Mouse (Mus musculus): Measurements from ENCODE around the gene Ang4.

Gene Ang4

DNA sequence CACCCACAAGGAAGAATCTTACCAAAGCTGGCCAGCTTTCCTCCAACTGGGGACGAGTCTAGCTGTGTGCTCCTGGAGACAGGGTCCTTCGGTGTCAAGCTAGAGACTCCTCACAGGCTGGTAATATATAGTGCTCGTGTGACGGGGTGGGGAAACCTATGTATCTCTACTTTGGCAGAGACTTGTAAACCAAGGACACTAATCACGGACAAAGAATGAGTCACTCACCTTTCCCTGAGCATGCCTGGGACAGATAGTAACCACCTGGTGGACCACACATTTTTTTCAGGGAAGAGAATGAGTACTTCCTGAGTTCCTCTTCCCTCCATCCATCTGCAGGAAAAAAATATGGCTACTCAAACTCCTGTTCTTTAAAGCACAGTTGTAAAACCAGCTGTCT, at the start of gene Ang4:
Ang4 (minus strand) TSS at position 101 of the 400 bp plus-strand sequence.
- no peak for DNase-seq

DNA sequence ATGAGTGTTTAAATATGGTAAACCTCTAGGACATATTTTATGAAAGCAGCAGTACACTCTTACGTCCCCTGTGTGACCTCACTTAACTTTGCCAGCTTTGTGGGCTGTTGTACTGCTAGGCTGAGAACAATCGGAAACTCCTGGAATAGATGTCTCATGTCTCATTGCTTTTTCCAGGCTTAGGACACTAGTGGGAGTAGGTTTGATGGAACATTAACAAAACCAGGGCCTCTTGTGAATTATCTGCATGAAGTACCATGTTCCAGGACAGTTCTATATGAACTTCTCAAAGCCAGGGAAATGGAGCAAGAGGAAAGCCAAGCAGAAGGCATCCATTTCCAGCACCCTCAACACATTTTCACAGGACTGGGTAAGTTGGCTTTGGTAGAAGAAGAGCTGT, 26.4 kb upstream of the Ang4 start, which contains the start of gene AY358078:
AY358078 (plus strand) TSS at position 301 of the 400 bp plus-strand sequence.
- DNase-seq = no peak

DNA sequence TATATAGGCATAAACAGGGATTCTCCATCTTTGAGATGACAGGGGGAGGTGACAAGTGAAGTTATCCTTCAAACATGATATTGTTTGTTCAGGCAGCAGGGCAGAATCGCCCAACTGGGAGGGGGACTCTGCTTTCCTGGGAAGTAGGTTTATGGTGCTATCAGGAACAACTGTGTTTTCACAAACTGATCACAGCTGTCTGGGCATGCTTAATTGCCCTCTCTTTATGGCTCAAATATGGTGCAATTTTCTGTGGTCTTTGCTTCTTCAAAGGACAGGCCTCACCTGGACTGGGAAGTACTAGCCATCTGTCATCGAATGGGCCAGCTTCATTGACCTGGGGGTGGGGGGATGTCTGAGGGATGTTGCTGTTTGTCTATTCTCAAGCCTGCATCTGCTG, 20.7 kb upstream of the Ang4 start:
- DNase-seq = no peak

DNA sequence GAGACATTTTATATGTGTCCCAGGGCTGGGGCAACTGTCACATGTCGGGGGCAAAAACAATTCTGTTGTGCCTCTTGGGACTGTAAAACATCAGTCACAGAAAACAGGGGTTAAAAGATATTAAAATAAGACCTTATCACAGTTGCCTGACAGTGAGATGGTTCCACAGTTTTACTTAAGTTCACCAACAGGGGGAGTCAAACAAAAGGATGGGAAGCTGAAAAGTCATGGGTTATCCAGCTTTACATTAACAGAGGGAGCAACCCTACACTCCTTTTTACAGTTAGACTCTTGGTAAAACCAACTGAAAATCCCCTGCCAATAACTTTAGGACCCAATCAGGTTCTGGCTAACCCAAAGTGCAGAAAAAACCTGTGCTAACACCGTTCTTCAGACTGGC, 15.8 kb upstream of the Ang4 start:
- DNase-seq = no peak

DNA sequence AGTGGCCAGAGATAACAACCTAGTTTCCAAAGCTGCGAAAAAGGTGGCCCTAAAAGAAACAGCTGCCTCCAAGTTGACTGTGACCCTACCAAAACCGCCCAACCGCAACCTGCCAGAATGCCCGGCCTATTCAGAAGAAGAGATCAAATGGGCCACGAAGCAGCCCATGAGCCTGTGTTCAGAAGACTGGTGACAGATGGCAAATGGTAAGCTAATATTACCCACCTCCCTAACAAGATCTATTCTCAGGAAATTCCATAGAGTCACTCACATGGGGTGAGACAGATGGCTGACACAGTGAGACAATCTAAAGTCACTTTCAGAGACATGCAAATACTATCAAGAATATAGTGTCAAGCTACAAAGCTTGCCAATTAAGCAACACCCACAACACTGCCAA, 13.7 kb upstream of the Ang4 start:
- DNase-seq = peak; percentile 41

DNA sequence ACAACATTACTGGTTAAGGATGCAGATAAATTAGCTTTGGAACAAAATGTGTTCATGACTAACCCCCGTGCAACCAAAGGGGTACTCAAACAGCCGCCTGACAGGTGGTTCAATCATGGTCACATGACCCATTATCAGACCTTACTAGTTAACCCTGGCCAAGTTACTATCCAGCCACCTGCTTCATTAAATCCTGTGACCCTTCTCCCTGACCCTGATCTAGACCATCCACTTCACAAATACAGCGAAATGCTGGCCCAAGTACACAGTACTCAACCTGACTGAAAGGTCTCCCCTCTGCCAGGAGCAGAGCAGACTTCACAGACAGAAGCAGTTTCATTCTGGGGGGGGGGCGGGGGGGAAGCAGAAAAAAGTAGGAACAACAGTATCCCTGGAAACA, 12.9 kb upstream of the Ang4 start:
- no peak for DNase-seq

DNA sequence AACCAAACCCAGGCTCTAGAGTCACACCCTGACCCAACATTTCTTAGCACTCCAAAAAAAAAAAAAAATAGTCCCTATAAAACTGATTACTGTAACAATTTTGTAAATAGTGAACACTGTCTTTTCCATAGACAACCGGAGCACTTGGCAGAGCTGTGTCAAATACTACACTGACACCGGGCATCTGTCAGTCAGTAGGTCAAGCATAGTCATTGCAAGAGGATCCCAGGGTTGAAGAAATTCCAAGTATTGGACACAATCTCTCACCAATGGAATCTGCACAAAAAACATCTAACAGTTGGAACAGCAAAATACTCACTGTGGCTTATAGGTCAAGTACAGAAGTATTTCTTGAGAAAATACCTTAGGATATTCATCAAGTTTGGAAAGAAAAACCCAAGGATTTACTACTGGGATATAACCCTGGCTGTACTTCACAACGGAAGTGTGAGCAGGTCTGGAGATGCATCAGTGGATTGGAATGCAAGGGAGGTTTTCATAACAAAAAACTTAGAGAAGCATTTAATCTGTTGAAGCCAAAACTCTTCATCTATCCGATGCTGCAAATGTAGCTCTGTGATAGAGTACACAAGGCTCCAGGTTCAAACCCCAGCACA, 5.6 kb upstream of the Ang4 start:
- no peak for DNase-seq

DNA sequence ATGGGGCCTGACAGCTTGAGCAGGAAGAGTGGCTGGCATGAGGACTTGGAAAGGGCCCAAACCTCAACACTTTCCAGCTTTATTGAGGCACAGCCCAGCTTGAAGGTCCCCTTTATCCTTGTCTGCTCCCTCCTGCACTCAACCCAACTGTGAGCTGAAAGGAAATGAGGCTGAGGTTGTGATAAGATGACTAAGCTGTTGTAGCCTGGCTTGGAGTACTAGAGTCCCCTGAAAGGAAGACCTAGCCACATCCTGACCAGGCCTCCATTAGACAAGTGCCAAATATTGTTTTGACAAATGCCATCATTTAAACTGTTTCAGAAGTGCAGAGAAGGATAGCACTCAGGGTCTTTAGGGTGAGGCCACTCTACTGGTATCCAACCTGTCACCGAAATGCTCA, 4.4 kb upstream of the Ang4 start:
- DNase-seq = no peak

DNA sequence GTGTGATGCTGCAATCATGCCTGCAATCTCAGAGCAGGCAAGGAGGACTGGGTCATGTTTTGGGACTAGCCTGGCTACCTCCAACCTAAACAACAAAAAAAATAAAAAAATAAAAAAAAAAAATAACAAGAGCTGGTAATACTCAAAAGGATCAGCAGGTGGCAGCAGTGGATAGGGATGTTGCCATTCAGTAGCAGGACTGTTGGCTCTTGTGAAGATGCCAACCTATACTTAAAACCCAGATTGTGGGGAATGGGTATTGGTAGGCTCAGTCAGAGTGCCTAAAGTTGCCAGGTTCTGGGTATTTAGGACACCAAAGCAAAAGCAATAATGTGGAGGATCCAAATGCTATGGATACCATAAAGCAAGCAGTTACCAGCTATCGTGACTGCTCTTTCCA, 2.0 kb downstream of the Ang4 start:
- DNase-seq = peak; percentile 25

DNA sequence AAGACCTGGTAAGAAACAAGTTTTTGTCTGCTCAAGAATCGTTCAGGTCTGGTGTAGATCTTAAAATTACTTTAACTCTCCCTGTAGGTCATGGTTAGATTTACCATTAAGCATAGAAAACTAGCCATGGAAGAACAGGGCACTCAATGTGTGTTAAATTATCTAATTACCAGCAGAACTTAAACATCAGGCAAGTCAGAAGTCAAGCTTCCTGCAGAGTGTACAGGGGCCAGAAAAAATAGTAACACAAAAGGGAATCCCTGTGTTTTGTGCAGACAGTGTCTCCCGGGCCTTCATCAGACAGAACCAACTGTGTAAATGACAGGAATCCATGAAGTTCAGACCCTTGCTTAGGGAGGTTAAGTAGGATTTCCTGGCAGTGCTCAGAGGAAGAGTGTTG, 17.4 kb downstream of the Ang4 start:
- DNase-seq = no peak

DNA sequence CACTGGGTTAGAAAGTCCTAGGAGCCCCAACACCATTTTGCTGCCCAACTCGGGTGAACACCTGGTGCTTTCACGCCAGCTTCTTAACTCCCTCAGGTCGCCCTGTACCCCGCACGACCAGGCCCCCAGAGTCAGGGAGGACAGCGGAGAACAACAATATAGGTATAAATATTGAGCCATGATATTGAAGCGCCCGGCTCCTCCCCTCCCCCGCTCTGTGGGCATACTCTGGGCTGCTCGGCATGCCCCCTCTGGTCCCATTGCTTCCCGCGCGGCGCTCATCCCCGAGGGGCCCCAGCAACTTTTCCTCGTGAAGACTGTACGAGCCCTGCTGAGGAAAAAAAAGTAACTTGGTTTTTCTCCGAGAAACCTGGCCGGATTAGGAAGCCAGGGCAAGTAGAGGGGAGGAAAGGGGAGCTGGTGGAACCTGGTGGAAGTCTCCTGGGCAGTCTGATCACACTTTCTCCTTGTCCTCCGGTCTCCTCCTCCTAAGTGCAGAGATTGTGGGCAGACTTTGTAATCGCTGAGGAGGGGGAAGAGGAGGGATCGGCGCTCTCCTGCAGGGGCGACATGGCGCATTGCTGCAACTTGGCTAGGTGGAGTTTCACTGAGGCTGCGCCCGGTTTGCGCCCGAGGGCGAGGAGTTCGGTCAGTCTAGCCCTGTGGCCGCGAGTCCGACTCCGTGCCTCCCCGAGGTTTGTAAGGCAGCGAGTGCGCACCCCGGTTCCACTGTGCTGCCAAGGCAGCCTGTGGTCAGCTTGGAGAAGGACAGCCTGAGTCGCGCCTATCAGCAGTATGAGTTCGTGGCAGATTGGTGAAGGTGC, 32.8 kb downstream of the Ang4 start:
- peak; percentile 21 for DNase-seq

DNA sequence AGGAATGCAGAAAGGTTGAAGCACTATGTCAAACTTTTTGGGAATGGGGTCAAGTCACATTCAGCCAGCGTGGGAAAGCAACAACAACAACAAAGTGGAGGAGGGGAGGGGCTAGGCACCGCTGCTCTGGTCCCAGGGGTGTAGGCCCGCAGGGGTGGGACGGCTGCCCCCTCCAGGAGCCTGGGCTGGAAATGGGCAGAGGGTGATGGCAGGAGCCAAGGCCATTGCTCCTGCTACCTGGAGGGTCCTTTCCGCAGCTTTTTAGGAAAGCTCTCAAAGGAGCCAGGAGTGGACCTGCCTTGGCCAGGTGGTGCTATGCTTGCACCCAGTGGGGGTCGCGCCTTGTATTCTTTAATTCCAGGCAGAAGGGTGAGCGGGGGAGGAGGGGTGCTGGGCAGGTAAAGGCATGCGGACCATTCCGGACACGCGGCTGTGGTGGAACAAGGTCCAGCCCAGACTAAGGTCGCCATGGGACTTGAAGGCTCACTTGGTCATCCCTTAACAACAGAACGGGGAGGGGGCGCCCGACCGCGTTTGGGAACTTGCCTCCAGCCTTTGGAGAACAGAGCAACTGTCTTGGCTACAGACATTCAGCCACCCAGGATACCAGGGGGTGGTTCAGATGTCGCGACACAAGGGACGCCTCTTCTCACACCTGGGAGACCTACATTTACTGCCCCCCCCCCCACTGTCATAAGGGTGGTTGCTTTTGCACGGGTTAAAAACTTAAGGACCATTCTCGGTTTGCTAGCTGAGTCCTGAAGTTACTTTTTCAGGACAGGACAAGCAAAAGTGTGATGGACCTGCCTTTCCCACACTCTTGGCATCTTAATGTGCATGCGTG, 34.0 kb downstream of the Ang4 start:
- DNase-seq = no peak

DNA sequence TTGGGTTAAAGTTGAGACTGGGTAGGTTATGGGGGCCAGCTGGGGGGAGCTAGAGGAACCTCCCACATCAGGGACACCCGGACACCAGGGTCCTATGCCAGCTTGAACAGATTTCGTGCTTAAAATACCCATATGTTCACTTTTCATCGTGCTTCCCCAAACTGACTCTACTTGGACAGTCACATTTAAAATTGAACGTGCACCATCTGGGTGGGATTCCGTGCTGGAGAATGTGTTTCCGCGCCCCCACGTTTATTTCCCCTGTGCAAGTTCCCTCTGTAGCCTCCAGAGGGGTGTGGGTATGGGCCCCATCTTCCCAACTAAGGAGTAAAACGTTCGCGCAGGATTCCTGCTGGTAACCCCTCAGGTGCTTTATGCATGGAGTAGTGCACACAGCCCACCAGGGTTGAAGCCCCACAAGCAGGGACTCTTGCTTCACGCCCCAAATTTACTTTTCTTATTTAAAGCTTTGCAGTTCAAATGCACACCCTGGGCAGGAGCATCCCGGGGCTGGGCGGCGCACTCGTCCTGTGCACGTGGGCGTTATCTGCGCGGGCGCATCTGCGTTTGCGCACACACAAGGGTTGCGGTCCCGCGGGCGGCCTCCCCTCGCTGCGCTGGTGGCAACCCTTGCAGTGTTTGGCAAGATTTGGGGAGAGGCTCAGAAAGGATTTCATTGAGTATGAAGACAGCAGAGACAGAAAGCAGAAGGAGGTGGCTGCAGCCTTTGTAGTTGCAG, 34.8 kb downstream of the Ang4 start:
- peak; percentile 17 for DNase-seq

DNA sequence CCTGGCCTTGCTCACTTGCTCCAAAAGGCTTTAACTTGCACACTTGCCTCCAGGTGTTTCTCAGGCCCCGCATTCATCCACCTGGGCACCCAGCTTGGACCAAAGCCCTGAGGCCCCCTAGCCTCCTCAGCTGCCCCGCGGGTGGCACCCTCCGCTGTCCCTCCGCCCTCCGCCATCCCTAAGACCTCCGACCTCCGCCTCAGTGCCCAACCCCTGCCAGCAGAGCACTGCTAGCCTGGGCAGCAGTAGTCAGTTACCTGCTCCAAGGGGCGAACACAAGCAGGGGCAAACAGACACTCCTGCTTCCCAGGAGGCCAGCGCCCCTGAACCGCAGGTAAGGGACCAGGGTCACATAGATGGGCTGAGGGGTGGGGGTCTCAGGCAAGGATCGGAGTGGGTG, 35.4 kb downstream of the Ang4 start:
- no peak for DNase-seq

DNA sequence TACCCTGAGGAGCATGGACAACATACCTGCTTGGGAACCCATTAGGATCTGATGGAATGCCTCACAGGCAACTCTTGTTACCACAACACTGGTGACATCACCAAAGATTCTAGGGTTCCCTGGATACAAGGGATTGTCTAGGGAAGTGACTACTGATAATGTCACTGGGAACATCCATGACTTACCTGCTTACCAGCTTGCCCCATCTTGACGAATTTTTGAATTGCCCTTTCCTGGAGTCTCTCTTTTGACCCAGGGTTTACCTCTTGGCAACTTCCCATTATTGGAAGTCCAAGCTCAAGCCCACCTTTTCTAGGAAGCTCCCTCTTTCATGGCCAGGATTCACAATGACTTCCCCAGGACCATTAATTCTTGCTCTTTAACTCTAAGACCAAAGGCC, 56.3 kb downstream of the Ang4 start, which contains the start of gene Gm5800:
Gm5800 (minus strand) TSS at position 101 of the 400 bp plus-strand sequence.
- no peak for DNase-seq

Data from retina, postnatal 1 day (tissue).